Mouse (Mus musculus): Measurements from ENCODE around the gene C130050O18Rik.
"Not testable (repeated sequence)": the region's sequence is repeated elsewhere in the genome, so short reads cannot be mapped to it uniquely, and the experiment has no call there.

The C130050O18Rik gene

DNA sequence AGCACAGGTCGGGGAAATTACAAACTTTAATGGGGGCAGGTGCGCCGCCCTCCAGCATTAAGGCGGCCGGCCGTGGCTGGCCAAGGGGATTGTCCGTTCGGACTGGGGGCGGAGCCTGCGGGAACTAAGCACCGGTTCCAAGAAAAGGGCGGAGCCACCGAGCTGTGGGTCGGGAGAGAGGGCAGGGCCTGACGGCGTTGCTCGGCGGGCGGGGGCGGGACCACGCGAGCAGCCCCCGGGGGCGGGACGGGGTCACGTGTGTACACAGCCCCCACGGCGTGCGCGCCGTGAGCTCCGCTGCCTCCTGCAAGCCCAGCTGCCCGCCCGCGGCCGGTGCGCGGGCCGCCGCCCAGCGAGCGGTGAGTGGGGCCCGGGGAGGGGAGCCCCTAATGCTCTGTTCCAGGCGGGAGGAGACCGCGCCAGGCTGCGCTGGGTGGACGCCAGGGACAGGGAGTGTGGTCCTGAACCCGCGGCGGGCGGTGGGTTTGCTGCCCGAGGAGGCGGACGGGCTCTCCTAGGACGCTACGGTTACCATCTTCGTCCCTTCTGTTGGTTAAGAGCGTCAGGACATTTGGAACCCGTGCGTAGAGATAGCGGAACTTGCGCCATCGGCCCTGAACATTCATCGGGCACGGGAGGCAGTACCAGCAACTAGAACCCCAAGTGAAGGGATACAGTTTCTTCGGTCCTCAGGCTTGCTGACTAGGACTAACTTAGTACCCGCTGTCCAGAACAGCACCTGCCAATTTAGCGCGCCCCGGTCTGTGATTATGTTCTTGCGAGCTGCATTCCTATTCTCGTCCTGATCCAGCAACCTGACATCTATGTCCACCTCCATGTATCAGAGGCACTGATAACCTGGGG, 24.5 kb upstream of the C130050O18Rik start:
- peak; percentile 91 for DNase-seq (ENCODE audit: low read depth)

DNA sequence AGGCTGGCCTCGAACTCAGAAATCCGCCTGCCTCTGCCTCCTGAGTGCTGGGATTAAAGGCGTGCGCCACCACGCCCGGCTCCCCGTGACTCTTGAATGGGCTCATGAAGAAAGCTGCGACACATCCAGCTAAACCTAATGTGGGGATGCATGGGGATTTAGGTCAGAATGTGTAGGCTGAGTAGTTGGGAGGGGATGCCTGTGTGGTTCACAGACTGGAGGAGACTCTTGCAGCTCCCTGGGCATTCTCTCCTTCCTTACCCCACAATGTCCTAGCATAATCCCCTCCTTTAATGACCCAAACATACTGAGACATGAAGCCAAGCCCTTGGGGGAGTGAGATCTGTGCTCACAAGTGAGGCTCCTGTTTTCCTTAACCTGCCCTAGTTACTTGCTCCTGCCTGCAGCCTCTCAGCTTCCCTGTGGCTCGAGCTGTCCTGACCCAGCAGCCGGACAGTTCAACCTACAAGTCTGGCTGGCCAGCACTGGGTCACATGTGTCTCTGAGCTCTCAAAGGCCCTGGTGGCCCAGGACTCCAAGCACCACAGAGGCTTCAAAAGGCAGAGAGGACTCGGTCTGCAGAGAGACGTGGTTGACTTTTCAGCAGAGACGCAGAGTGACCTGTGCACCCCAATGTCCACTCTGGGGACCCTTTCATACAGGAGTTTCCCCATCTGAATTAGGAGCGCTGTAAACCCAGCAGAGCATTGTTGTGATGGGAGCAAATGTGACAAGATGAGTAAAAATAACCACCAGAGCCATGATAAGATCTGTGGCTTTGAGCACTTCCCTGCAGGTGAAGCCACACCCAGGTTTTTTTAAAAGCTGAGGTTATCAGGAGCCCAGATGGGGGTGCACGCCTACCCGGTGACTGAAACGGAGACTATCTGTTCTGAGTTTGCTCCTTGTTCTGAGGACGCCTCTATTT, 23.2 kb upstream of the C130050O18Rik start:
- no peak for DNase-seq (ENCODE audit: low read depth)

- no peak for DNase-seq (ENCODE audit: low read depth)
Observed at GRCm38 (mm10) chr5:139382760-139383159, 22.3 kb upstream of the C130050O18Rik start.

- no peak for DNase-seq (ENCODE audit: low read depth)
Observed at GRCm38 (mm10) chr5:139383234-139383633, 21.8 kb upstream of the C130050O18Rik start.

- no peak for DNase-seq (ENCODE audit: low read depth)
Observed at GRCm38 (mm10) chr5:139384531-139384930, 20.5 kb upstream of the C130050O18Rik start.

DNA sequence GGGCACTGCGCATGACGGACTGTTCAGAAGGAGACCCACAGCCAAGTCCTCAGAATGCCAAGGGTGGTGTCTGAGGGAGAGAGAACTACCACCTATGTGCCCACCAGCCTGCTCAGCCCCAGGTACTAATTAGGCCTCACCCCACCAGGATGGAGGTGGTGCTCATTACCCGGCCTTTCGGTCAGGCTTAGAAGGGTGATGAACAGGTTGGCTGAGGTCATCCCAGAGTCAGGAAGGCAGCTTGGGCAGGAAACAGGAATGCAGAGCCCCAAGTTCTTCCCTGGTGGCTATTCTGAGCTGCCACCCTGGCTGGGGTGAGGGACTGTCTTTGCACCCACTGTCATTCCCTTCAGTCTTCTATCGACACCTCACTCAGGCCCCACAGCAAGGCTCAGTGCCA, 19.0 kb upstream of the C130050O18Rik start:
- DNase-seq (ENCODE audit: low read depth), result no peak

GRCm38 (mm10) chr5:139387329-139388194, 17.5 kb upstream of the C130050O18Rik start:
- DNase-seq (ENCODE audit: low read depth), result no peak

- DNase-seq (ENCODE audit: low read depth), result no peak
Observed at GRCm38 (mm10) chr5:139388195-139388570, 16.9 kb upstream of the C130050O18Rik start.

DNA sequence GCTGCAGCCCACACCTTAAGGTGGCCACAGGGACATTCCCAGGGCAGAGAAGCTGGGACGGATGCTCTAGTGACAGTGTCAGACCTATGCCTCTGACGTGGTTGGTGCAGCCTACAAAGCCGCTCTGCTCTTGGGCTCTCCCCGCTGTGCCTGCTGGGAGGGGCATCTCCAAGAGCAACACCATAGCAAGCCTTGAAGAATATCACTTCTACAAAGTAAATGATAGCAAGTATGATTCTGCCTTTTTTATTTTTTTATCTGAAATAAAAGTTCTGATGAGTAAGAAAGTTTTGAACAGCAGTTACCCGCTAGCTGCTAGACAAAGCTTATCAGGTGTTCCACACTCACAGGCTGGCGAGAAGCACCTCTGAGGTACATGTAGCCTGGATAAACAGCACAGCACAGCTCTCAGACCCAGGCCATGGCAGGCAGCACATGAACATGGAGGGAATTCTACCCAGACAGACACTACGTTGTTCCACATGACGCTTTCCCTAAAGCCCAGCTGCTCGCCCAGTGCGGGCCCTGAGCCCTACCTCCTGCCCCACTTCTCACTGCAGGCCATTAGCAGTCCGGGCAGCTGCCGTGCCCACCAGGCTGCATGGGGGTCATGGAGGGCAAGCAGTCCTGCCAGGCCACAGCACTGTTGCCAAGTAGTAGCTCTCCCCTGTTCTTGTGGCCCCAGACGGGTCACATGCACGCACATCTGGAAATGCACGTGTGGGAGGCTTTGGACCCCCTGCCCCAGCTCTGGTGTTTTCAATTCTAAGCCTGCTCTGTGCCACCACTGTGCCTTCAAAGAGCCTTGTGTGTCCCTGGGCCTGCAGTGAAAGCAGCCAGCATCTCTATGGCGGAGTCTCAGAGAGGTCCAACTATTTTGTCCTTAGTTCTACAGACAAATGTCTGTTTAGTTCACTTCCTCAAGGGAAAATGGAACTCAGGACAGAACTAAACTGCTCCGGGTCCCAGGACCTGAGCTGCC, 16.1 kb upstream of the C130050O18Rik start:
- no peak for DNase-seq (ENCODE audit: low read depth)

DNA sequence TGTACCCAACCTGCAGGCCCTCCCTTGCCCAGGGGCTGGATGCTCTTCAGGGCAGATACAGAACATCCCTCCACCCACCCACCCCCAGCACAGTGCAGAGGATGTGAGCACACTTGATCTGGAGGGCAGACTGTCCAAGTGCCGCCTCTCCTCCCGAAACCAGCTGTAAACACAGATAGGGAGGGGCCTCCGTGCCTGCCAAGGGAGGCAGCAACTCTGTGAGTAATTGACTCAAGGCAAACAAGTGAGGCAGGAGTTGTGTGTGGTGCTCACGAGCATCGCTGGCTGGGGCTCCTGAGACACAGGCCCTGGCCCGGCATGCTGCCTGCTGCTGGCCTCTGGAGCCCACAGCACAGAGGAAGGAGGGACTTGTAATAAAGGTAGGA, 15.4 kb upstream of the C130050O18Rik start:
- peak; percentile 87 for DNase-seq (ENCODE audit: low read depth)

GRCm38 (mm10) chr5:139390324-139391119, 14.6 kb upstream of the C130050O18Rik start:
- DNase-seq (ENCODE audit: low read depth), result not testable (repeated sequence)

DNA sequence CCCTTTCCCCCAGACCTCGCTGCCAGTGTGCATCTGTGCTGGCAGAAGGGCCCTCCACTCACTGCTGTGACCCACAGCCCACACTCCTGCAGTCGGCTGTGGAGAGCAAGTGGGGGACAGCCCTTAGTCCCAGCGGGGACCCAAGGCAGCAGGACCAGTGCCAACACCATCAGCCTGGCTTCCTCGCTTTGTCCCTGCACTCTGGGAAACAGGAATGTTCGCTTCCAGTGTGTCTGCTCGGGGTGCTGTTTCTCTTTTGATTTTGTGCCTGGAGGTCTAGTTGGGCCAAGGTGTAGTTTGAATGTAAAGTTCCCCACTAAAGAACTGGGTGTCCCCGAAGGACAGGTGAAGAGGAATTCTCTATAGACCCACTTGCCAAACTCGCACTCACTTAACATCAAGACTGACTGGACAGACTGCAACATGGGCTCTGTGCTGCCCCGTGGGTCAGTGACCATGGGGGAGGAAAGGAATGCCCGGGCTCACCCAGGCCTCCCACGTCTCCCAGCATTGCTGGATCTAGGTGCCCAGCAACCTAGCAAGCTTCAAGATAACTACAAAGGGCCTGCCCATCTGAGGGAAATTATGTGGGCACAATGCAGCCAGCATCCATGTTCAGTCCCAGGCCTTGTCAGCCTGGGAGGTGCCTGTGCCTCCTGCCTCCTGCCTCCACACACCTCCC, 13.6 kb upstream of the C130050O18Rik start:
- DNase-seq (ENCODE audit: low read depth), result no peak

GRCm38 (mm10) chr5:139392219-139393196, 12.6 kb upstream of the C130050O18Rik start:
- no peak for DNase-seq (ENCODE audit: low read depth)

DNA sequence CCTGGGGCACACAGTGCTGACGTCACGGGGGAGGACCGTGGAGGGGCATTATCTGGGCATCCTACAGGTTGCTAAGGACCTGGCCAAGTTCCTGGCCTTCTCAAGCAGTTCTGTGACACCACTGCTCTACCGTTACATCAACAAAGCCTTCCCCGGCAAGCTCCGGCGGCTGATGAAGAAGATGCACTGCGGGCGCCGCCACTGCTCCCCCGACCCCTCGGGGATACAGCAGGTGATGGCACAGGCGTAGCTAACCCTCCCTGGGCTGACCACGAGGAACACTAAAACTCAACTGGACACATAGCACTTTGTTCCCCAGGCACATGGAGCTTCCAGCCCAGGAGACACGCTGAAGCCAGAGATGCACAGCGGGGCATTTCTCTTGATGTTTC, 11.9 kb upstream of the C130050O18Rik start:
- DNase-seq (ENCODE audit: low read depth), result no peak

DNA sequence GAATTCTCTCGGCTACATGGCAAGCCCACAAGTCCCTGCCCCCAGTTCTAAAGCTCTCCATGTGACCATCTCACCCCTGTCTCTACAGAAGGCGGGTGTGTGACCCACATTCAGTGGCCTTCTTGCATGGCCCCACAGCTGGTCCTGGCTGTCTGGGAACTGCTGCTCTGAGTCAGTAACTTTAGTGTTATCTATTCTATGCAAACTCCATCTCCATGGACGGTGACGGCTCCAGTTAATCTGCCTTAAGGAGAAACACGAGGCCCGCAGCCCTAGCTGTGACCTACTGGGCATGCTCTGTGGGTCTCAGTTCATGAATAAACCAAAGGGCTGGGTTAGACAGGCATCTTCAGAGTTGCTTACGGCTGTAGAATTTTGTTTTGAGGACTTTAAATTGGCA, 10.7 kb upstream of the C130050O18Rik start:
- DNase-seq (ENCODE audit: low read depth), result no peak

DNA sequence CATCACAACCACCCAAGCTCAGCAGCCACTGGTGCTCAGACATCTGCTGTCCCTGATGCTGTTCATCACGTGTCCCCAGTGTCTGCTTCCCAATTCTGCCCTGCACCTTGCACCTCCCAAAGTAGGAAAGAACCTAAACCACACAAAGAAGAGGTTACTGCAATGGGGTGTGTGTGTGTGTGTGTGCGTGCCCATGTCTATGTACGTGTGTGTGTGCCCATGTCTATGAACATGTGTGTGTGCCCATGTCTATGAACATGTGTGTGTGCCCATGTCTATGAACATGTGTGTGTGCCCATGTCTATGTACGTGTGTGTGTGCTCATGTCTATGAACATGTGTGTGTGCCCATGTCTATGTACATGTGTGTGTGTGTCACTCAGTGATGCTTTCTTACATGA, 9.6 kb upstream of the C130050O18Rik start:
- DNase-seq (ENCODE audit: low read depth), result no peak

GRCm38 (mm10) chr5:139397359-139397916, 7.6 kb upstream of the C130050O18Rik start:
- DNase-seq (ENCODE audit: low read depth), result no peak

All from fibroblast of lung, adult 2 months (primary cell).